9 mouse cellular contexts compared by ENCODE assay signal in genomic region chr4:34049571-34050255, GRCm38 (mm10). TPM values are rescaled to one million over a fixed set of nuclear protein-coding genes. Genes with fewer than 3 reads are reported as not detected.
DNase-seq lines count a peak whose midpoint lies in the region; ATAC-seq and TF ChIP-seq lines count a peak whose summit lies in the region.
"Had no signal": no experiment of that assay in that cellular context is flagged by ENCODE, and none has a peak within 500 bp of the region (broad histone marks: within the 10 kb centered on the region; RNA-seq: fewer than 3 reads in every experiment).

Gene Spaca1, minus strand, starts transcription at chr4:34050191.

- H3K27ac ChIP-seq in lung, embryonic 14.5 days (ENCODE audit: low read depth), result no peak within 1 kb of the TSS
- H3K27ac ChIP-seq in heart, postnatal 0 days (ENCODE audit: low read depth), result no peak within 1 kb of the TSS
- no peak within 1 kb of the TSS for H3K27ac ChIP-seq in liver, embryonic 11.5 days (ENCODE audit: low read depth, low read length)
- H3K27ac ChIP-seq in small intestine, adult 2 months (ENCODE audit: insufficient read depth, low read depth, low read length), result no peak within 1 kb of the TSS

- no peak for TF ChIP-seq CTCF in lung, embryonic 14.5 days (IDR thresholded peaks at IDR 0.05; ENCODE audit: low read depth)
- TF ChIP-seq CTCF in heart, postnatal 0 days (IDR thresholded peaks at IDR 0.05; ENCODE audit: low read depth), result no peak
- no peak for TF ChIP-seq CTCF in small intestine, adult 2 months (IDR thresholded peaks at IDR 0.05; ENCODE audit: extremely low read depth, insufficient read length, insufficient replicate concordance, low read depth, low read length)

- peak; percentile 21 for DNase-seq in lung, embryonic 14.5 days
- no peak for DNase-seq in lung, postnatal 25 days (ENCODE audit: low spot score)
- peak; percentile 45 to 48 for DNase-seq in cerebellum, postnatal 10 days
- no peak for DNase-seq in heart, postnatal 0 days (ENCODE audit: low spot score)
- DNase-seq in liver, embryonic 11.5 days (ENCODE audit: low spot score), result no peak
- no peak for DNase-seq in layer of hippocampus, adult 8-10 months (ENCODE audit: low spot score in 2 of 2)
- DNase-seq in spleen, postnatal 36 days (ENCODE audit: low spot score in 2 of 2), result no peak

- TF ChIP-seq EP300 in heart, postnatal 0 days (IDR thresholded peaks at IDR 0.05; ENCODE audit: low read depth), result no peak

- ATAC-seq in lung, embryonic 14.5 days (ENCODE audit: insufficient read depth), result peak; percentile 52; the same call in 1 of the 2 replicates
- no peak for ATAC-seq in heart, postnatal 0 days (ENCODE audit: insufficient read depth, low read depth)
- ATAC-seq in liver, embryonic 11.5 days (replicated peaks; ENCODE audit: low FRiP score), result no peak

- H3K4me2 ChIP-seq in lung, embryonic 14.5 days, result peak within 1 kb of the TSS; percentile 59
- peak within 1 kb of the TSS; percentile 48 for H3K4me2 ChIP-seq in heart, postnatal 0 days (ENCODE audit: low read depth, low read length)
- H3K4me2 ChIP-seq in liver, embryonic 11.5 days, result peak within 1 kb of the TSS; percentile 47

- no peaks in the 10 kb centered on the region for H3K36me3 ChIP-seq in lung, embryonic 14.5 days (ENCODE audit: insufficient read depth)
- H3K36me3 ChIP-seq in heart, postnatal 0 days (replicated peaks; ENCODE audit: control insufficient read depth, insufficient read depth, low read length), result no peaks in the 10 kb centered on the region
- H3K36me3 ChIP-seq in liver, embryonic 11.5 days (ENCODE audit: control insufficient read depth, insufficient read depth, low read length), result no peaks in the 10 kb centered on the region
- H3K36me3 ChIP-seq in small intestine, adult 2 months (ENCODE audit: control insufficient read depth, insufficient read depth, low read length), result no peaks in the 10 kb centered on the region

- H3K4me1 ChIP-seq in lung, embryonic 14.5 days (ENCODE audit: insufficient read depth), result no peaks in the 10 kb centered on the region
- no peaks in the 10 kb centered on the region for H3K4me1 ChIP-seq in heart, postnatal 0 days (ENCODE audit: control insufficient read depth, insufficient read depth)
- no peaks in the 10 kb centered on the region for H3K4me1 ChIP-seq in liver, embryonic 11.5 days (replicated peaks; ENCODE audit: control insufficient read depth, insufficient read depth, low read length)
- 0 out of 2 replicates have a peak, but pooled peaks cover 2% of the 10 kb centered on the region for H3K4me1 ChIP-seq in small intestine, adult 2 months (ENCODE audit: control insufficient read depth, insufficient read depth, insufficient read length, low read length)

- H3K27me3 ChIP-seq in lung, embryonic 14.5 days (ENCODE audit: insufficient read depth, low read length), result no peaks in the 10 kb centered on the region
- H3K27me3 ChIP-seq in heart, postnatal 0 days (ENCODE audit: control insufficient read depth, insufficient read depth, low read length), result no peaks in the 10 kb centered on the region
- no peaks in the 10 kb centered on the region for H3K27me3 ChIP-seq in liver, embryonic 11.5 days (replicated peaks; ENCODE audit: control insufficient read depth, insufficient read depth, low read length)
- no peaks in the 10 kb centered on the region for H3K27me3 ChIP-seq in small intestine, adult 2 months (ENCODE audit: control insufficient read depth, insufficient read depth, low read length)

- peak within 1 kb of the TSS; percentile 32 for H3K9ac ChIP-seq in lung, embryonic 14.5 days
- no peak within 1 kb of the TSS for H3K9ac ChIP-seq in heart, postnatal 0 days (replicated peaks; ENCODE audit: low read depth, low read length)
- no peak within 1 kb of the TSS for H3K9ac ChIP-seq in liver, embryonic 11.5 days (ENCODE audit: low read depth, low read length)

- no peak for TF ChIP-seq POLR2A in small intestine, adult 2 months (IDR thresholded peaks at IDR 0.05; ENCODE audit: low read depth, low read length)

- 38% methylated on average over 45 of the region's 46 CpGs for WGBS in lung, embryonic 14.5 days
- WGBS in heart, postnatal 0 days, result 37% methylated on average over 46 of the region's 46 CpGs
- 50% methylated on average over 46 of the region's 46 CpGs for WGBS in liver, embryonic 11.5 days
- 63% methylated on average over 46 of the region's 46 CpGs for WGBS in small intestine, adult 2 months

- peak within 1 kb of the TSS; percentile 21 for H3K4me3 ChIP-seq in lung, embryonic 14.5 days (ENCODE audit: low read depth, low read length)
- peak within 1 kb of the TSS; percentile 10 for H3K4me3 ChIP-seq in heart, postnatal 0 days (ENCODE audit: low read depth, low read length)
- H3K4me3 ChIP-seq in liver, embryonic 11.5 days (ENCODE audit: low read depth, low read length), result 0 out of 2 replicates have a peak within 1 kb of the TSS, but pooled peaks have one; percentile 17
- peak within 1 kb of the TSS; percentile 30 for H3K4me3 ChIP-seq in small intestine, adult 2 months (ENCODE audit: low read depth, low read length)

- H3K9me3 ChIP-seq in lung, embryonic 14.5 days (ENCODE audit: low read depth, low read length), result no peaks in the 10 kb centered on the region
- no peaks in the 10 kb centered on the region for H3K9me3 ChIP-seq in heart, postnatal 0 days (replicated peaks; ENCODE audit: control insufficient read depth, low read length)
- no peaks in the 10 kb centered on the region for H3K9me3 ChIP-seq in liver, embryonic 11.5 days (ENCODE audit: control insufficient read depth, low read length)

RNA-seq across cellular contexts. Expression of gene Spaca1, which starts in this region (rescaled TPM):
- 1.1 and 1.4 TPM in 2 replicates for polyA plus RNA-seq in lung, embryonic 14.5 days (2014; fragmentation: Nextera tagmentation; extraction: Ambion mirVana)
- 5.2 TPM in 1 of 2 replicates, not detected in the other for total RNA-seq in heart, postnatal 0 days (2014; rRNA removed; ENCODE audit: low replicate concordance)
- polyA plus RNA-seq in heart, postnatal 0 days (2015; fragmentation: Nextera tagmentation; extraction: Ambion mirVana), result 0.55 and 0.94 TPM in 2 replicates
- polyA plus RNA-seq in liver, embryonic 11.5 days (2014; fragmentation: Nextera tagmentation; extraction: Ambion mirVana), result 0.25 and 0.64 TPM in 2 replicates
- not detected in 2 replicates for polyA plus RNA-seq in small intestine, adult 2 months (2012; rRNA removed)
- under 1 TPM in 1 of 4 experiments, not detected in 3; 0.27 TPM for total RNA-seq in layer of hippocampus, adult 8-10 months (2022)
- total RNA-seq: left cerebral cortex, adult 18-20 months had no signal

Comparison
In these comparisons a context has a peak if more than half of its experiments do, and no peak if none do; other contexts are left out.
1. DNase-seq: peak in lung, embryonic 14.5 days (single experiment) and cerebellum, postnatal 10 days (2 of 2); none in lung, postnatal 25 days (single experiment), heart, postnatal 0 days (single experiment), liver, embryonic 11.5 days (single experiment), layer of hippocampus, adult 8-10 months (0 of 2) and spleen, postnatal 36 days (0 of 2).
2. Peak in every context shown above with its lines, with median percentiles within 50 percentile points of each other: H3K4me2 ChIP-seq and H3K4me3 ChIP-seq.